Mouse (Mus musculus) C2C12 (cell line): Measurements from ENCODE around the gene Lcorl. TPM values are rescaled to one million over a fixed set of nuclear protein-coding genes. Genes with fewer than 3 reads are reported as not detected.

ENCODE experiments used
- H3K27me3 ChIP-seq: one replicate; pipeline ENCODE4 v1.6.1; 2011; ENCODE audit not compliant: control insufficient read depth, insufficient read depth, insufficient read length
- H3K36me3 ChIP-seq: one replicate; pipeline ENCODE4 v1.6.1; 2011; ENCODE audit not compliant: control insufficient read depth, insufficient read depth
- H3K4me3 ChIP-seq: one replicate; pipeline ENCODE4 v1.5.1; 2011; ENCODE audit warnings: mild to moderate bottlenecking, control low read depth; ENCODE audit not compliant: poor library complexity, insufficient read depth, severe bottlenecking
- H3K79me2 ChIP-seq: one replicate; pipeline ENCODE4 v1.6.1; 2011; ENCODE audit not compliant: control insufficient read depth, insufficient read depth
- H3K79me3 ChIP-seq: one replicate; pipeline ENCODE4 v1.6.1; 2011; ENCODE audit warnings: low read depth, control low read depth
- H3ac ChIP-seq: one replicate; pipeline ENCODE3; 2011; ENCODE audit warnings: low read depth; ENCODE audit not compliant: control insufficient read depth, insufficient read length
- CEBPB ChIP-seq: IDR thresholded peaks from one replicate; pipeline ENCODE4 v1.6.1; 2011; ENCODE audit warnings: low read depth, mild to moderate bottlenecking, control low read depth, moderate library complexity
- CTCF ChIP-seq: IDR thresholded peaks from one replicate; pipeline ENCODE4 v1.5.1; 2011; ENCODE audit not compliant: control insufficient read depth, insufficient read depth, insufficient read length
- FOSL1 ChIP-seq: IDR thresholded peaks from one replicate; pipeline ENCODE4 v1.8.0; 2011; ENCODE audit warnings: mild to moderate bottlenecking, low read length; ENCODE audit not compliant: poor library complexity, insufficient read depth, severe bottlenecking
- MAX ChIP-seq: IDR thresholded peaks from one replicate; pipeline ENCODE4 v1.6.1; 2011; ENCODE audit warnings: mild to moderate bottlenecking, control low read depth
- MYOD1 ChIP-seq: IDR thresholded peaks from one replicate; pipeline ENCODE4 v1.6.1; 2011; ENCODE audit warnings: low read depth; ENCODE audit not compliant: control insufficient read depth, insufficient read length
- MYOG ChIP-seq: IDR thresholded peaks from one replicate; pipeline ENCODE4 v1.6.1; 2011; ENCODE audit not compliant: control insufficient read depth, insufficient read length; ENCODE audit errors: extremely low read depth
- USF1 ChIP-seq: IDR thresholded peaks from one replicate; pipeline ENCODE4 v1.6.1; 2011; ENCODE audit warnings: low read depth, mild to moderate bottlenecking, control low read depth, moderate library complexity
- polyA plus RNA-seq: library from polyadenylated mRNA; unstranded; fragments of >200 nt; fragmentation: generic; extraction: Trizol; gene quantifications from one replicate; pipeline ENCODE4 v1.2.1, GENCODE M21; 2012; ENCODE audit warnings: missing spikeins

The Lcorl gene
- polyA plus RNA-seq, 1 experiment = 1.2 TPM

DNA sequence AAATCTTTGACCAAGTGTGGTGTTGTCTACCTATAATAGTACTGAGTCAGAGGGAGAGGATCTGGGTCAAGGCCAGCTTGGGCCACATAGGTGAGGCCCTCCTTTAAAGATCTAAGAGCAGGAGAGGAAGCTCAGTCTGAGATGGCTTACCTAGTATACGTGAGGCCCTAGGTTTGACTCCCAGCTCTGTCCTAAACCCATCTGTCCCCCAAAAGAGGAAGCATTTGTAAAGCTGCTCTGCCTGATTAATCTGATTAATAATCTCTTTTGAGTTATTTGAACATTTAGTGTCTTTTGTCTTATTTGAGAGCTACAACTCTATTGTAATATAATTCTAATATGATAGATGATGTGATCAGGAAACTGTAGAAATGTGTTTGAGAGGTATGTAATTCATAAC, 174.0 kb downstream of the Lcorl start:
- H3K36me3 ChIP-seq = peaks cover 59% of the 10 kb centered on the region
- H3K4me3 ChIP-seq = no peak overlapping the region
- no peaks in the 10 kb centered on the region for H3K27me3 ChIP-seq
- H3K79me2 ChIP-seq = no peaks in the 10 kb centered on the region
- H3K79me3 ChIP-seq = no peaks in the 10 kb centered on the region
- TF ChIP-seq FOSL1 (no peak), MAX (no peak), USF1 (no peak), CEBPB (no peak), MYOG (no peak), CTCF (no peak), MYOD1 (no peak)
- no peak overlapping the region for H3ac ChIP-seq

DNA sequence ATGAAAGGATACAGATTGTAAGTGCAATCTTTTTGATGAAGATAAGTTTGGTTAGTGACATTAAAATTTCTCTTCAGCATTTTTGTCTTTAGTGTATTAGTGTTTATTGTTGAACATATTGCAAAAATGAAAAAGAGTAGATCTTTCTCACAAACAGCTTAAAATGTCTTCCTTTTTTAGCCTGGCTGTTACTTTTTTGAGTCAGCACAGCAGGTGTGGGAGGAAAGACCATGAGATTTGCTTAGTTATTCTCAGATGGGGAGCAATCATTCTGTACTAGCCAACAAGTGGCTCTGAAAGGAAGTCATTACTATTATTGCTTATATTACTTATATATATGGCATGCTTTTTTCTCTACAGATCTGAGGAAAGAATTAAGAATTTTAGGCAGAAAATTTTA, 177.5 kb downstream of the Lcorl start:
- Histone ChIP-seq H3K36me3 (peaks cover 64% of the 10 kb centered on the region), H3K27me3 (no peaks in the 10 kb centered on the region), H3K79me2 (no peaks in the 10 kb centered on the region), H3K79me3 (no peaks in the 10 kb centered on the region), H3K4me3 (no peak overlapping the region), H3ac (no peak overlapping the region)
- TF ChIP-seq USF1 (no peak), CEBPB (no peak), CTCF (no peak), FOSL1 (no peak), MAX (no peak), MYOG (no peak), MYOD1 (no peak)

DNA sequence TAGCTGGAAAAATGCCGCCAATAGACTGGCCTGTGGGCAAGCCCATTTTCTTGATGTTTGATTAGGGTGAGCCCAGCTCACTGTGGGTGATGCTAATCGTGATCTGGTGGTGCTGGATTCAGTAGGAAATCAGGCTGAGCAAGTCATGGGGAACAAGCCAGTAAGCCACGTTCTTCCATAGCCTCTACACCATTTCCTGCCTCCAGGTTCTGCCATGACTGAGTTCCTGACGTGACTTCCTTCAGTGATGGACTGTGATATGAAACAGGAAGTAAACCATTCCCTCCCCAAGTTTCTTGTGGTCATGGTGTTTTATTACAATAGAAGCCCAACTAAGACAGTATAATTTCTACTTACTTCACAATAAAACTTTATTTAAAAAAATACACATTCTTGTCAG, 179.8 kb downstream of the Lcorl start:
- TF ChIP-seq CEBPB (no peak), CTCF (no peak), FOSL1 (no peak), MYOD1 (no peak)
- Histone ChIP-seq H3K79me3 (no peaks in the 10 kb centered on the region), H3K4me3 (no peak overlapping the region), H3K79me2 (peaks cover 9% of the 10 kb centered on the region), H3ac (no peak overlapping the region), H3K27me3 (no peaks in the 10 kb centered on the region), H3K36me3 (peaks cover 68% of the 10 kb centered on the region)

DNA sequence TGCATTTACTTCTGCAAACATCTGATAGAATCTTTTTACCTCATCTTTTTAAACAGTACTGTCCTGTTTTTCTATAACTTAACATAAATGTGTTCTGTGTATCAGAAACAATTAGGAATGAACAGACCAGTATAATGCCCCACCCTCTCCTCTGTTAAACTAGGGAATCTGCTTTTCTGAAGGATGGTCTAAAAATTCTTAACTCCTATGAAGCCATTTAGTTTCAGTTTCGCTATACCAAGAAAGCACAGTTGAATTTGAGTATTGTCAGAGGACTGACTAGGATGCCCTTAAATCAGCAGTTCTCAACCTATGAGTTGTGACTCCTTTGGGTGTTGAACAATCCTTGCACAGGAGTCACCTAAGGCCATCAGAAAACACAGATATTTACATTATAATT, 182.4 kb downstream of the Lcorl start:
- Histone ChIP-seq H3ac (no peak overlapping the region), H3K27me3 (no peaks in the 10 kb centered on the region)

DNA sequence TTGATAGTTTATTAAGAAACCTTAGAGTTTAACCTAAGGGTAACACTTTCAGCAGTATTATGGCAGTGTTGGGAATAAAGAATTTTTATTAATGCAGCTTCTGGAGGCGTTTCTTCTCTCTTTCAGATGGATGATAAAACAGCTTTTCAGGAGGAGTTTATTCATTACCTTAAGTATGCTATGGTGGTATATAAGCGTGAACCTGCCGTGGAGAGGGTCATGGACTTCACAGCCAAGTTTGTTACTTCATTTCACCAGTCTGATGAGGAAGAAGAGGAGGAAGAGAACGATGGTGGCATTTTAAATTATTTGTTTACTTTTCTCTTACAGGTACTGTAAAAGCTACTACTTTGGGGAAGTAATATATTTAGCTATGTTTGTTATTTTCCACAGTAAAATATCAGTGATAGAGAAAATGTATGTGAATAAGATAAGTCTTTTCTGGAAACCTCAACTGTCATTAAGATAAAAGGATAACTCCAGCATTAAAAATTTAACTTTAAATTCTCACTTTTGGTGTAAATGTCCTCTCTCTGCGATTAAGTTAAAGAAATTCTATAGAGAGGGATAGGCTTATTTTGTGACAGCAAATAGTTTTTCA, 186.4 kb downstream of the Lcorl start:
- TF ChIP-seq MAX = no peak
- TF ChIP-seq USF1 = no peak
- no peak for TF ChIP-seq MYOD1
- Histone ChIP-seq H3K27me3 (no peaks in the 10 kb centered on the region), H3K4me3 (peak overlapping the region; percentile 65)

More for the DNA sequence above, 182.4 kb downstream of the Lcorl start:
- Histone ChIP-seq H3K79me2 (peaks cover 35% of the 10 kb centered on the region), H3K79me3 (peaks cover 17% of the 10 kb centered on the region), H3K4me3 (no peak overlapping the region), H3K36me3 (peaks cover 48% of the 10 kb centered on the region)
- TF ChIP-seq MYOG = no peak
- no peak for TF ChIP-seq MYOD1

DNA sequence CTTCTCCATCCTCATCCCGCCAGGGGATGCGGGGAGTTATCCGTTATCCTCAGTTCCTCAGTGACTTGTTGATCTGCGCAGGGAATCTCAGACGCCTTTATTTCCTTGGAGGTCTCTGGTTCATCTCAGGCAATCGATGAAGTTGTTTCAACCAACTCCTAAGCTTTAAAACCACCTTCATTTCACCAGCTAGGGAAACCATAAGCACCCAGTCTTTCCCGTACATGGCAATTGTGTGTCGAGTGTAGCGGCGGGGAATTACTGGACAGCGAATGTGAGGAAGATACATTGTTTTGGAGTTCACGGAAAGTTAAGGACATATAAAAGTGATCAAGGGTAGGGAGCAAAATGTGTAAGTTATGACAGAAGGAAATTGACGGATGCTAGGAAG, 187.1 kb downstream of the Lcorl start:
- peak overlapping the region; percentile 65 for H3K4me3 ChIP-seq
- peak overlapping the region; percentile 96 for H3ac ChIP-seq
- no peak for TF ChIP-seq MYOD1
- no peak for TF ChIP-seq MYOG
- TF ChIP-seq CTCF = no peak
- no peak for TF ChIP-seq FOSL1
- no peak for TF ChIP-seq MAX
- no peak for TF ChIP-seq USF1
- H3K36me3 ChIP-seq = peaks cover 18% of the 10 kb centered on the region
- H3K79me2 ChIP-seq = peaks cover 38% of the 10 kb centered on the region
- H3K27me3 ChIP-seq = no peaks in the 10 kb centered on the region
- H3K79me3 ChIP-seq = peaks cover 17% of the 10 kb centered on the region

More for the DNA sequence above, 186.4 kb downstream of the Lcorl start:
- peaks cover 38% of the 10 kb centered on the region for H3K79me2 ChIP-seq
- peaks cover 17% of the 10 kb centered on the region for H3K79me3 ChIP-seq
- no peak overlapping the region for H3ac ChIP-seq
- H3K36me3 ChIP-seq = peaks cover 24% of the 10 kb centered on the region
